Mouse (Mus musculus): ENCODE results near the gene Tcf20.
A peak's percentile ranks its signal among the peaks of the same experiment; 100 is the strongest.
"Not testable (repeated sequence)": the region's sequence is repeated elsewhere in the genome, so short reads cannot be mapped to it uniquely, and the experiment has no call there.

Tcf20 gene

DNA sequence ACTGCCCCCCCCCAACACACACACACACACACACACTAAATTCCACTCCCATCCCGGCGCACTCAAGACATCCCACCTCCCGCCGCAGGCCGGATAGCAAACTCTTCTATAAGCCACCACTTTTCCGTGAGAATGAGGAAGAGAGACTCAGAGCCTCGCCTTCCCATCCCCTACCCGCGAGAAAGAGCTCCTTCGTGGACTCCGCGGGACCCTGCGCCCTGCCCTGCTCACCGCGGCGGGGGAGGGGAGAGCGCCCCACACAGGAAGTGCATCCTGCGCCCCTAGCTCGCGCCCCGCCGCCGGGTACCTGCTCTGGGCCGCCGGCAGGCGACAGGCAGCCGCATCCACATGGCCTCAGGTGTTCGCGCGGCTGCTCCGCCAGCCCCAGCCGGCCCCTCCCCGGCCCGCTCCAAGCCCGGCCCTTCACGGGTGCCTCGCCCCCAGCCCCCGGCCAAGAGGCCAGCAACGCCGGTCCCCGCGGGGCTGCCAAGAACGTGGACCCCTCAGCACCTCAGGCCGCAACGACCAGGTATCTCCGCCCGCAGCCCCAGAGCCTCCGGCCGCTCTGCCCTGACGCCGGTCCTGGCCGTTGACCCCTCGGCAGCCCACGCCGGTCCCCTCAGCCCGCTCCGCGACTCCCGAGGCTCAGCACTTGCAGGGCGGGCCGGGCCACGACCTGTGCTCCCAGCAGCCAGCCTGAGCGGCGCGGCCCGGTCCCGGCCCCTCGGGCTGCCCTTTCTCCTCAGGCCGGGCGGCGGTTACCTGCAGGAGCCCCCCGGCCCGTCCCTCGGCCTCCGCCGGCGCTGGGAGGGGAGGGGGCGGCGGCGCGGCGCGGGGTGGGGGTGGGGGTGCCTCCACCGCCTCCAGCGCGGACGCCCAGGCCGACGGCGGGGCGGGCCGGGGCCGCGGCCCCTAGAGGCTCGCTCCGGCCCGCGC is 88.7 kb downstream of the Tcf20 start:
- DNase-seq: peak in 1 of 2 experiments; percentile 68

DNA sequence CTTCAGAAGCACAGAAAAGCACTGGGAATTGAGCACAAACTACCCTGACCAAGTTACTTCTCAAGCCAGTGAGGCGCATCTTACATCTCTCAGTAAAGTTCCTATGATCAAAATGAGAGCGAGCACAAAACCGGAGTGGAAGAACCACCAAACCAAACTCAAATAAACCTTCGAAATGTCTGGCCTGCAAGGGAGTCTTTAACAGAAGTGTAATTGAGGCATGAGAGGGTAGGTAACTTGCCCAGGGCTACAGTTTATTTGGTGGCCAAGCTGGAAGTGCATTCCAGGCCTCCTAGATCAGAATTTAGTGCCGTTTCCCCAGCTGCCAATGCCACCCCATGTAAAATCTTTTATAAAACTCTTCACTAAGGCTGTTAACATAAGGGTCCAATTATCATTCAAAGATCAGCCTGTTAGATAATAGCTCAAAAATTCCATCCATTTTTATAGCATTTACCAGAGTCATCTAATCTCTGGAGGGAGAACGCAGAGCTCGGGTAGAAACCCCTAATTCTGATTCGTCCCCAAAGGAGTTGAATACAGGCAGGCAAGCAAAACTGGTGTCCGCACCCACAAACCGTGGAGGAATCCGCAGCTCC is 89.4 kb downstream of the Tcf20 start:
- DNase-seq: no peak

DNA sequence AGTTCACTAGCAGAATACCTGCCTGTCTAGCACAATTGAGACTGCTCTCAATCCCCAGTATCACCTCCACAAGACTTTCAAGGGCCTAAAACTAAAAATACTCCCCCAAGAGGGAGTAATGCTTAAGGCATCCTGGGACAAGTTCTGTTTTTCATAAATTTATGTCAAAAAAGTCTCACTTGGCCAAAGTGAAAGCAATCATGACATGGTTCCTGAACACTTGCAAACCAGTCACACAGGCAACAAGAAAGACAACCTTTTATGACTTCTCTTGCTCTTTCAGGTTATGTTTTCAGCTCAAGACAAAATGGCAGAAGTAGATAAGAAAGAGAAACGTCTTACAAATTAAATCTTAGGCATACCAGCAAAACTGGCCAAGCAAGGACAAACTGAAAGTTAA is 91.3 kb downstream of the Tcf20 start:
- DNase-seq: no peak

DNA sequence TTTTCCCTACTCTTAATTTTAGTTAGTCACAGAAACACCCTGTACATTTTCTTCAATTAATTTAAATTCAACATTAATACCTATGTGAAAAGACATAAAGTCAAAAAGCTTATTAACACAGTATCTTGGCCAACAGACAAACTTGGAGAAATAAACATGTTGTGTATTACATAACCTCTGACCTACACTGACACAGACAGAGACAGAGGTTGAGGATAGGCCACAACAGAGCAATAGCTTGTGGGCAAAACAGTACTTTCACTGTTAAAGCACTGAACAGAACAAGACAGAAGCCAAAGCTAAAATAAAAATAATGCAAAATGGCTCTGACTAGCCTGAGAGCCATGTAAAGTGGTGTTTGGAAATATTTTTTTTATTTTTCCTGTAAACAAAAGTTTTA is 97.2 kb downstream of the Tcf20 start:
- no peak for DNase-seq

DNA sequence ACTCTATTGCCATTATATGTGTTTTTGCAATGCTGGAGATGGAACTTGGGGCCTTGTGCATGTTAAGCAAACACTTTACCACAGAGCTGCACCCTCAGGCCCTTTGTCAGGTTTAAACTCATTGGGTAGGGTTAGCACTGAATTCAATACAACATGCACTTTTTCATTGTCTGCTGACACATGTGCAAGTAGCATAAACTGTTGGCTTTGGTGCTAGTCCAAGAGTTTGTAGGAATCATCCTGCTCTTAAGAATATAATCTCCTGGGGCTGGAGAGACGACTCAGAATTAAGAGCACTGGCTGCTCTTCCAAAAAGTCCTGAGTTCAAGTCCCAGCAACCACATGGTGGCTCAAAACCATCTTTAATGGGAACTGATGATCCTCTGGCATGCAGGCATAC is 98.2 kb downstream of the Tcf20 start:
- no peak for DNase-seq

DNA sequence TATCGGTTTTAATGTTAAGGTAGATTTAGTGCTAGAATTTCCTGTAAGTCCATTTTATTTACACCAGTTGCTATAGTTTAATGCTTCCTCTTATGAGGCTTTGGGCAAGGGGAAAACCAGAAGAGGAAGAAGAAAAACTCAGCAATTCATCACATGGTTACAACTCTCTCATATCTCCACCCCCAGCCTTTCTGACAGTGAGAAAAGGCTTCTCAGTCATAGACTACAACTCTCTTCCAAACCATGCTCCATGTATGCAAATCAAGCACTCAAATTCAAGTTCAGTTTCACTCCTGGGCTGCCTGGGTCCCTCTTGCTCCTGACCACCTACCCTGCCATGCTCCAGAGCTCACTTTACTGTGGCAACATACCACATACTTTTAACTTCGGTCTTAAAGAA is 99.2 kb downstream of the Tcf20 start:
- DNase-seq: no peak

DNA sequence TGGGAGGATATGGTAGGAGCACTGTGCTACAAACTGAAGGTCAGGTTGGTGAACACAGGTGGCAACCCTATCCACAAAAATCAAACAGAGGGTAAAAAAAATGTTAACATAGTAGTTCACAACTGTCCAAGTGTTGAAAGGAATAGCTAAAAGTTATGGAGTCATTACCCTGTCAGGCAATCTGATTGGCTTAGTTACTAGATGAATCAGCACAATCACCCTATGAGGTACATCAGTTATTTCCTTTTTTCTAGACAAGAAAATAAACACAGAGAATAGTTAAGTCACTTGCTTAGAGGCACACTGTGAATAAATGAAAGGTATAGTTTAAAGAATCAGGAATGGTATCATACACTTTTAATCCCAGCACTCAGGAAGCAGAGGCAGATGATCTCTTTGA is 110.4 kb downstream of the Tcf20 start:
- no peak for DNase-seq

DNA sequence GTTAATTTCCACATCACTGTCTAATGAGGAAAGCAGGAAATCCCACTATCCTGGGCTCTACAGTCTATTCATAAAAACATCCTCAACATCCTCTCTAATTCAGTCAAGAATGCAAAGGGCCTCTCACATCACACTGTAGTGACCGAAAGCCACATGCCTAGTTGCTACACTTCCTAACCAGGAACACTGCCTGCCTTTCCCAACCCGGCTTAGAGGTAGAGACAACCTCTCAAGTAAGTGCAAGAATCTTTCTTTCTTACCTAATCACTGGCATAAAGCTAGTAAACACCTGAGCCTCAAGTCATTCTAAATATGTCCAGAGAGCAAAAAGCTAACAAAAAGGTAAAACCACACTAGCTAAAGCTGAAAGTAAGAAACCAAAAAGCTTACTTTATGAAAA is 110.8 kb downstream of the Tcf20 start:
- no peak for DNase-seq

DNA sequence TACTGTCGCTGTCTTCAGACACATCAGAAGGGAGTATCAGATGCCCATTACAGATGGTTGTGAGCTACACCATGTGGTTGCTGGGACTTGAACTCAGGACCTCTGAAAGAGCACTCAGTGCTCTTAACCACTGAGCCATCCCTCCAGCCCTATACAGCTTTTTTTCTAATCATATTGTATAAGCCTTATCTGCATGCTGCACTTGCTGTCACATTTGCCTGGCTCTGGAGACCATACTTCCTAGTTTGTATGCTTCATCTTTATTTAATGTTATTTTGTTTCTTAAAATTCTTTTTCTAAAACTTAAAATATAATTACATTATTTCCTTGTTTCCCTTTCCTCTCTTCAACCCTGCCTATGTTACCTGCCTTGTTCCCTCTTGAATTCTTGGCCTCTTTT is 115.6 kb downstream of the Tcf20 start:
- DNase-seq: no peak

DNA sequence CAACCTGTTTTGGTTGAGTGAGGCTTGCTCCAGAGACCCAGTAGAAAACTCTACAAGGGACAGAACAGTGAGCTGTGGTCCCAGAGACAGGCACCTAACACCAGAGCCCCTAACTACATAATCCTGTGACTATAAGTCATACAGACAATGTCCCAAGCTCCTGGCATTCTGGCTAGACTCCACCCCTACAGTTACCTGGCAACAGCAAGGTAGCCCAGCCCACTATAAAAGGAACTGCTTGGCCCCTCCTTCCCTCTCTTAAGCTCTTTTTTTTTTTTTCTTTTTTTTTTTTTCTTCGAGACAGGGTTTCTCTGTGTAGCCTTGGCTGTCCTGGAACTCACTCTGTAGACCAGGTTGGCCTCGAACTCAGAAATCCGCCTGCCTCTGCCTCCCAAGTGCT is 121.4 kb downstream of the Tcf20 start:
- DNase-seq: not testable (repeated sequence)

DNA sequence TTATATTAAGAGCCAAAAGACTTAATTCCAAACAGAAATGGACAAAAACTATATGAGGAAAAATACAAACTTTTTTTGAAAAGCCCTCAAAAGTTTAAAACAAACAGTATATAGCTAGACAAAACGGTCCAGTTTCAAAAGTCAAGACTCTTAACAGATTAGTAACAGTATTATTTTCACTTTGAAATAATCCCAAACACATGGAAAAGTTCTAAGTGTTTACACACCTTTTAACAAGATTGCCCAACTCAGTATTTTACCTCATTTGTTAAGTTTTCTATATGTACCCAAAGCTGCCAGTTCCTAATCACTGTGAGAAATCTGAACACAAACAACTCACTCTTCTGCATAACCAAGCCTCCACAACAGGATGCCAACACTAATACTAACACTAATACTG is 124.0 kb downstream of the Tcf20 start:
- no peak for DNase-seq

DNA sequence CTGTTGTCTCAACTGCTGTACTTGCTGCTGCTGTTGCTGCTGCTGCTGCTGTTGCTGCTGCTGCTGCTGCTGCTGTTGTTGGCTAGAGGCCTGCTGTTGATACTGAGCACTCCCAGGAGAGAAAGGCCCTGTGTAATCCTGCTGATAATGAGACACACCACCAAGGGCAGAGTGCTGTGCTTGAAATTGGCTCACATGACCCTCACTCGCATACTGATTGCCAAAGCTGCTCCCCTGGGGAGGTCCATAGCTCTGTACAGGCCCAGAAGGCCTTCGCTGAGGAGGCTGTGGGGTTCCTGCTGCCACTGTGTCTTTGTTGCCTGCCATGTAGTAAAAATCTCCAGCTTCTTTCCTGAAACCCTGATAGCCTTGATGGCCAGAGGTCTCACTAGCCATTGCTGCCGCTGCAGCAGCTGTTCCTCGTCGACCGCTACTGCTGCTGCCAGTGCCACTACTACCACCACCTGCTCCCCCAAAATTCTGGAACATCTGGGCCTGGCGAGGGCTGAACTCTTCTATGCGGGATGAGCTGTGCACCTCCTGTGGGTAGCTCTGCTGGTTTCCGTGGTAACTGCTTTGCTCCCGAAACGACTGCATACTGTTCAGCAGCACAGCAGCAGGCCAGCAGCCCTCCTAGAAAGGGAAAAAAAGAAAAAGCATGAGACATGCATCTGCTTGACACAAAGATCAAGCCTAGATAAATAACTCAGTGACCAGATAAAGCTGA is 130.9 kb downstream of the Tcf20 start:
- DNase-seq: peak; percentile 6 to 16

DNA sequence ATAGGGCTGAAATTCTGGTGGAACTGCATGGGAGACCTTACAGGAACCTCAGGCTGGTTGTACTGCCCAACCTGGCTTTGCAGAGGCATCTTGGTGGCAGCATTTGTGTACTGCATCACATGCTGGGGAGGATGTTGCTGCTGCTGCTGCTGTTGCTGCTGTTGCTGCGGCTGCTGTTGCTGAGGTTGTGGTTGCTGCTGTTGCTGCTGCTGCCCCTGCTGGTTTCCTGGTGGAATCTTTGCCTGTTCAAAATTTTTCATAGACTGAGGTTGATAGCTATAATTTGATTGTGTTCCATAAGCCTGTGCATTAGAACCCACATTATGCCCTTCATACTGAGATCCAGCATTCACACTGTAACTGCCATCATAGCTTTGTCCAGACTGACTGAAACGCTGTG is 131.6 kb downstream of the Tcf20 start:
- DNase-seq: no peak

DNA sequence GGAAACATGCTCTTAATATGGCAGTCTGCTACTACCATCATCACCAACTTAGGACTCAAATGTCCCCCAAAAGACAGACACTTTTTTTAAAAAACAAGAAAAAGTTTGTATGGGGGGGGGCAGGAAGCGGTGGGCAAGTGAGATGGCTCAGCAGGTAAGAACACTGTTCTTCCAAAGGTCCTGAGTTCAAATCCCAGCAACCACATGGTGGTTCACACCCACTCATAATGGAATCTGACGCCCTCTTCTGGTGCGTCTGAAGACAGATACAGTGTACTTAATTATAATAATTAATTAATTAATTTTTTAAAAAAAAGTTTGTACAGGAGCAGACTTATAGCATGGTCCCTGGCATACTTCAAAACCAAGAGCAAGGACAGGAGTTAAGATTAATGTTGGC is 148.5 kb downstream of the Tcf20 start:
- no peak for DNase-seq

DNA sequence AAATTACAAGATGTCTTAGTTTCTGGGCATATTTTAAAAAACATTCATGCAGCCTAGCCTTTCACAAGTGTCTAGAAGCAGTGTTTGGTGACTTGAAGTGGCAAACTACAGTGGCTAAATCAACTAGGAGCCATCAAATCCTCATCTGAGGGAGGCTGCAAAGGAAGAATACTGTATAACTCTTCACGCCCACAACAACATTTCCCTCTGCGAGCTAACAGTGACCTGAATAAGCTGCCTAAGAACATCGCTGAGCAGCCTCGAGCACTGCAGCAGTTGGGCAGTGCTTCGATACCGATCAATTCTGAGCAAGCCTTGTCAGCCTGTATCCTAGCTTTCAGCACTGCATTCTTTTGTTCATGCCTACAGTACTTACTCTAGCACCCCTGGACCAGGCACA is 157.8 kb downstream of the Tcf20 start:
- no peak for DNase-seq

DNA sequence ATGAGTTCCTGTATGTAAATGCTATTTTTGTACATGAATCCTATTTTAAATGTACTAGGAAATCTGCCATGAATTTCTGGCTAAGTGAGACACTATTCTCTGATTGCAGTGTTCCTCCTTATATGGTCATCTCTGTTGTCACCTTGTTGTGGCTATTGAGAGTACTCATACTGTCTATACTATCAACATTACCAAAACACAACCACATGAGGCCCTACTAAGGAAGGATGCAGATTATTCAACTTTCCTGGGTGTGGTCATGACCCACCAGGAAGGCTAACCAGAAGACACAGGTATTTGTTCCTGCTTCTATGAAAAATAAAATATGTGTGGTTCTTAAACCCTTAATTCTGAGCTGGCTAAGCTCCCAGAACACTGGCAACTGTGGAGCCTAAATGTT is 161.8 kb downstream of the Tcf20 start:
- no peak for DNase-seq

DNA sequence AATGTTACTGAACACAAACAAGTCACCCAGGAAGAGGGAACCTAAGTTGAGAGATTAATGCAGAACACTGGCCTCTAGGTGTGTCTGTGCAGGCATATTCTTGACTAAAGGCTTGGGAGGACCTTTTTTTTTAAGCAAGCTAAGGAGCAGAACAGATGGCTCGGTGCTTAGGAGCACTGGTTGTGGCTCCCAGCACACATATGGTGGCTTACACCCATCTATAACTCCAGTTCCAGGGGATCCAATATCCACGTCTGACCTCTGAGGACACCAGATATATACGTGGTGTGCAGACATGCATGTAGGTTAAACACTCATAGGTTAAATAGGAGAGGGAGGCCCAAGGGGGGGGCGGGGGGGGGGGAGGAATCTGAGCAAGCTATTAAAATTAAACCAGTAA is 165.3 kb downstream of the Tcf20 start:
- DNase-seq: no peak

DNA sequence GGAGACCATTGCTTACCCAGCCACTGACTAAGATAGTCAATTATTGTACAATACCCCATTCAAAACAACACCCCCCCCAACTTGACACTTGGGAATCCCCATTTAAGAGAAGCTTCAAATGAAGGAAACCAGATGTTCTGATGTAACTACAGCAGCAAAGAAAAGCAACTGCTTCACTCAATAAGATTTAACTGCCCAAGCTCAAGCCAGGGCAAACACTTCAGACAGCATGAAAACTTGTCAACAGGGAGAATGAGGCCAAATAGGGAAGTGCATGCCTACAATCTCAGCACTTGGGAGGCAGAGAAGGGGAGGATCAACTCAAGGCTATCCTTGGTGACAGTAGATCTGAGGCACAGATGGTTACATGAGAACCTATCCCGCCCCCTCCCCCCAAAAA is 166.0 kb downstream of the Tcf20 start:
- no peak for DNase-seq

DNA sequence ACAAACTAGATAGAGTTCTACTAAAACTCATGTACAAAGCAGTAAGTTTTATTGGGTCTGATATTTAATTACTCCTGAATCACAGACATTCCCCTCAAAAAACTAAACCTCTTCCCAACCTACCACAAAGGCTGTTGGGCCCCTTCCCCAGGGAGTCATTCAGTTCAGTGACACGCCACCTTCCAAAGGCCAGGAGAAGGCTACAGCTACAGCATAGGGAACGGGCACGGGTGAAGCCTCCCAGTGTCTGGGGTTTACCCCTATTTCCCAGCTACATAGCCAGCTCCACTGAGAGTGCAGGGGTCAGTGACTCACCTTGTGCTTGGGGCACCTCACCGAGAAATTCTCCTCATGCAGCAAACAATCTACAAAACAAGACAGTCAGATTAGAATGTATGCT is 172.4 kb downstream of the Tcf20 start:
- no peak for DNase-seq

DNA sequence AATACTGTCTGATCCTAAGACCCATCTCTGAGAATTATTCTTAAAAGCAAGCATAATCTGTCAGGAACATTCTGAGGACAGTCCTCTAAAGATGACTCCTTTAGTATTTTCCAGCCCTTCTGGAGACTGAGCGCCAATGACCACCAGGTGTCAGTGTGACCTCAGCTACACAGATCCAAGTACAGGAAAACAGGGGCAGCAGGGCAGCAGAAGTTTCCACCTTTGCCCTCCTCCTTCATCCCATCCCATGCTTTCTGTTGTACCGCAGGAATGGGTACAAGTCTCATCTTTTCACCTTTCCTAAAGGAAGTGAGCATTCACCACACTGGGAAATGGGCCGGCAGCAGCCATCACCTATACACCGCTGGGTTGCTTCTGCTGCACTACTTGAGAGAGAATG is 172.9 kb downstream of the Tcf20 start:
- peak; percentile 68 to 86 for DNase-seq

DNA sequence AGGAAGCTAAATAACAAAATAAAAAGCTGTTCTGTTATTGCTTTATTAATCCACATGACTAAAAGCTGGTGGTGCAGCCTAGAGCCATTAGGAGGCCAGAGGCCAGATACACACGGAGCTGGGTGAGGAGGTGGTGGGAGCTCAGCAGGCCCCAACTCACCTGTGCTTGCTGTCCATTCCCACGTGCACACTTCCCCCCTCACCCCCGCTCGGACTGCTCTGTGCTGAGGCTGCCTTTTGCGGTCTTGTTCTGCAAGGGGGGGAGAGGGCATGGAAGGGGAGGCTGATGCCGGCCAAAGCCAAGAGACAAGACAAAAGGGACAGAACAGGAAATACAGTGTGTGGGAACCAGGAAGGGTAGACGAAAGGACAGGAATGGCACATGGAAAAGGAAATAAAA is 173.4 kb downstream of the Tcf20 start:
- no peak for DNase-seq

DNA sequence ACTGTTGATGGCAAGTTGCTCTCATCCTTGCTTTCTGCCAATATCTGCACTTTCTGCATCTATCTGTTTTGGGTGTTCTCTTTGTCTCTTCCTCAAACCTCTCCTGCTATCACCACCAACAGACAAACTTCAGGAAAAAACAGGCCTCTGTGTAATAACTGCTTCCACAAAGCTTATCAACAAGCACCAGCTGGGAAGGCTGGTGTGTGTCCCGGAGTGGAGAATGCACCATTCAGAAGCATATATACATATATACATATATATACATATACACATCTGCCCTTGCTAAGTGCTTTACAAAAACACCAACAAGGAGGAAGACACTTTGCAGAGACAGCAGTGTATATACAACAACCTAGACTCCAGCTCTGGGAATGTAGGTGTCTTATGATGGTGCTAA is 177.1 kb downstream of the Tcf20 start:
- DNase-seq: no peak

DNA sequence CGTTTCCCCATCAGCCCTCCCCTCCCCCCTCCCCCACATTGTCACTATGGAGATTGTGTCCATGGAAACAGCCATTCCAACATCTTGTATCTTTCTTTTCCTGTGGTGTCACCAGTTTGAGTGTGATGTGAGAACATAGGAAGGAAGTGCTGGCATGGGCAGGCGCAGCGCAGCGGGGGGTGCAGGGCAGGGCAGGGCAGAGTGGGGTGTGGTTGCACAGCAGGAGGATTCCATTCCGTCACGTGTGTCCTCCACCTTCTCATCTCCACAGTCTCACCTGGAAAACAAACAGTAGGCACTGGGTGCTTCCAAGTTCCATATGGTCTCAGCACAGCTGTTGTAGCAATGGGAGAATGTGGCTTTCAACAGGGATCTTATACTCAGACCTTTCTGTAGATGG is 178.2 kb downstream of the Tcf20 start:
- DNase-seq: peak; percentile 35 to 43
